Mouse (Mus musculus): ENCODE measurements around the gene Baz2b. TPM values are rescaled to one million over a fixed set of nuclear protein-coding genes. Genes with fewer than 3 reads are reported as not detected.

Baz2b gene
- polyA plus RNA-seq, 1 experiment from 2014 or later = 19.7 TPM

DNA sequence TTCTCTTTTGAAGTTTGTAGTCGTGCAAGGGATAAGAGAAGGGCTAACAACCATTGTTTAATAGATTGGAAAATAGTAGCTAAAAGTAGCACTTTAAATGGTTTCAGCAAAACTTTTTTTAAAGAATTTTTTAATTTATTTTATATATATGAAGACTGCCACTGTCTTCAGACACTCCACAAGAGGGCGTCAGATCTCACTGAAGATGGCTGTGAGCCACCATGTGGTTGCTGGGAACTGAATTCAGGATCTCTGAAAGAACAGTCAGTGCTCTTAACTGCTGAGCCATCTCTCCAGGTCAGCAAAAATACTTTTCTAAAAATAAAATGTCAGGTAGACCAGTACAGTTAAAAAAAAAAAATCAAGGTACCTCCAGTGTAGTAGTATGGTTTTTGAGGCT, 165.1 kb downstream of the Baz2b start:
- Histone ChIP-seq H3K36me3 (replicated peaks; ENCODE audit: insufficient read depth, low read length) (no peaks in the 10 kb centered on the region), H3K4me3 (ENCODE audit: low read depth, low read length) (no peak overlapping the region), H3K4me2 (ENCODE audit: low read depth, low read length) (no peak overlapping the region), H3K27ac (ENCODE audit: low read depth) (no peak overlapping the region), H3K9me3 (ENCODE audit: low read length) (no peaks in the 10 kb centered on the region), H3K27me3 (ENCODE audit: insufficient read depth, low read length) (no peaks in the 10 kb centered on the region), H3K9ac (replicated peaks) (no peak overlapping the region), H3K4me1 (ENCODE audit: insufficient read depth) (peaks cover 16% of the 10 kb centered on the region)
- WGBS (ENCODE audit: insufficient replicate concordance) = 78% methylated on average over 2 of the region's 2 CpGs
- ATAC-seq (no peak), DNase-seq (no peak)
- TF ChIP-seq CTCF (IDR thresholded peaks at IDR 0.05; ENCODE audit: low read depth) = peak; percentile 28; the same call in 1 of the 2 replicates
- no peak for TF ChIP-seq EP300 (IDR thresholded peaks at IDR 0.05; ENCODE audit: low read depth)

DNA sequence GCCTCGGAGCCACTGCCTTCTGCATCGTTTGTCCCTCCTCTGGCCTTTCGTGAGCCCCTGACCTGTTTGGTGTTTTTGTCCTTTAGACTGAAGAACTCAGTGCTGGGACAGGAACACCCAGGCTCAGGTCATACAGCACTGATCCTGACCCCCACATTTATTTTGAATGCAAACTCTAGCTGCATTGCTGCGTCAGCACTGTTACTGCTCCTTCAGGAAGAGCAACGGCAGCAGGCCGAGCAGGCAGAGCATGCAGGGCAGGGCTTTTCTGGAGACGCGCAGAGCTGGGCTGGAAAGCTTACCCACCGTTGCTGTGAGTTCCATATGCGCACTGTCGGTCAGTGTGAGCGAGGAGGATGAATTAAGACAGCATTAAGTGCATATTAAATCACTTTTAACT, 166.9 kb downstream of the Baz2b start:
- TF ChIP-seq EP300 (IDR thresholded peaks at IDR 0.05; ENCODE audit: low read depth) (no peak), CTCF (IDR thresholded peaks at IDR 0.05; ENCODE audit: low read depth) (no peak)
- Histone ChIP-seq H3K4me1 (ENCODE audit: insufficient read depth) (peaks cover 16% of the 10 kb centered on the region), H3K9me3 (ENCODE audit: low read length) (no peaks in the 10 kb centered on the region), H3K4me2 (ENCODE audit: low read depth, low read length) (no peak overlapping the region), H3K36me3 (replicated peaks; ENCODE audit: insufficient read depth, low read length) (no peaks in the 10 kb centered on the region), H3K27me3 (ENCODE audit: insufficient read depth, low read length) (no peaks in the 10 kb centered on the region), H3K27ac (ENCODE audit: low read depth) (no peak overlapping the region), H3K4me3 (ENCODE audit: low read depth, low read length) (no peak overlapping the region), H3K9ac (replicated peaks) (no peak overlapping the region)
- DNase-seq = no peak
- 77% methylated on average over 12 of the region's 12 CpGs for WGBS (ENCODE audit: insufficient replicate concordance)
- no peak for ATAC-seq

DNA sequence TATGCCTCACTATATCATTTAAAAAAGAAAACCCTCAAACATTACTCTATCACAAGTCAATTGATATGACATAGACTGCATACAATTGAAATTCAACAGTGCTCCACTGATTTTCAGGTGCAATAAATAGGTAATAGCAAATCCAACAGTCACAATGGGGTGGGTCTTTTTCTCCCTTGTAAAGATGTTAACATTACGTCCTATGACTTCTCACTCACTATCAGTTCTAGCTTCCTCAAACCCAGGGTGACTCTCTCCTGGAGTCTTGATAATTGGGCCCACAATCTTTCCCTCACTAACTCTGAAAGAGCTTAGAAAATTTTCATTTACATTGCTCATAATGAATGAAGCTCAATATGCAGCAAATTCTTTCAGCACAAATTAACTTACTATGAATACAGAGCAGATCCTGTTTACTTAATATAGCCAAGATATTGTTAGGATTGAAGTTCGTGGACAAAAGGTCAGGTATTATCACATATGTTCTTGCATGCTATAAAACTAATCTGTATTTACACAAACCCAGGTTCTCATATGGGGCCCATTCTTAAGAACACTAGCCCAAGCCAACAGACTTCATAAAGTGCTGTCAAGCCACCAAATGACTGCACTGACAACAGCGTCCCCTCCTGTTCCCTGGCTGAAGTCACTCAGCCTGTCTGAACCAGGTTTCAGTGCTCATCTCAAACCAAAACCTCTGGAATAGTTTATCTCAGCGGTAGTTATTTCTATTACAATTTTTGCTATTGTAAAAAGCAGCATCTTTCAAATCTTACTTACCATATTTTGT, 168.0 kb downstream of the Baz2b start:
- 0 out of 2 replicates have a peak, but pooled peaks have one; percentile 14 for TF ChIP-seq CTCF (IDR thresholded peaks at IDR 0.05; ENCODE audit: low read depth)
- no peak for TF ChIP-seq EP300 (IDR thresholded peaks at IDR 0.05; ENCODE audit: low read depth)
- Histone ChIP-seq H3K4me3 (ENCODE audit: low read depth, low read length) (no peak overlapping the region), H3K27ac (ENCODE audit: low read depth) (no peak overlapping the region), H3K36me3 (replicated peaks; ENCODE audit: insufficient read depth, low read length) (no peaks in the 10 kb centered on the region), H3K9me3 (ENCODE audit: low read length) (no peaks in the 10 kb centered on the region), H3K4me1 (ENCODE audit: insufficient read depth) (peaks cover 12% of the 10 kb centered on the region), H3K9ac (replicated peaks) (no peak overlapping the region), H3K4me2 (ENCODE audit: low read depth, low read length) (no peak overlapping the region), H3K27me3 (ENCODE audit: insufficient read depth, low read length) (no peaks in the 10 kb centered on the region)
- ATAC-seq (no peak), DNase-seq (peak; percentile 8)
- WGBS (ENCODE audit: insufficient replicate concordance) = 82% methylated on average over 4 of the region's 4 CpGs

DNA sequence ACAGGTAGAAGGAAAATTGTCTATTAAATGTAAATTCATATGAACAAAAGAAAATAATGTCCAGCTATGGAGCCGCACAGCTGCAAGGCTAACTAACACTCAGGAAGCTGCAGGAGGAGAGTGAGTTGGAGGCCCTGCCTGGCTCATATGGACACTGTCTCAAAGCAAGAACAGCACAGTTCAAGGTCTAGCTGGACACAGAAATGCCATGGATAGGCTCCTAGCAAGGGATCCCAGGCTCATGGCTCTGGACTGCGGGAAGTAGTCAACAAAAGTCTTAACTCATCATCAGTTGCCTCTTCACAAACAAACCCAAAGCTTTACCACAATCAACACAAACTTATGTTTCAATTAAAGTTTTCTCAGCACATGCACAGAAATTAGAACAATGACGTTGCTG, 169.5 kb downstream of the Baz2b start:
- Histone ChIP-seq H3K9ac (replicated peaks) (no peak overlapping the region), H3K4me3 (ENCODE audit: low read depth, low read length) (no peak overlapping the region), H3K36me3 (replicated peaks; ENCODE audit: insufficient read depth, low read length) (no peaks in the 10 kb centered on the region), H3K4me2 (ENCODE audit: low read depth, low read length) (no peak overlapping the region), H3K27me3 (ENCODE audit: insufficient read depth, low read length) (no peaks in the 10 kb centered on the region), H3K9me3 (ENCODE audit: low read length) (no peaks in the 10 kb centered on the region), H3K27ac (ENCODE audit: low read depth) (no peak overlapping the region), H3K4me1 (ENCODE audit: insufficient read depth) (0 out of 2 replicates have a peak, but pooled peaks cover 3% of the 10 kb centered on the region)
- 86% methylated on average over 3 of the region's 3 CpGs for WGBS (ENCODE audit: insufficient replicate concordance)
- DNase-seq (no peak), ATAC-seq (no peak)
- no peak for TF ChIP-seq CTCF (IDR thresholded peaks at IDR 0.05; ENCODE audit: low read depth)
- TF ChIP-seq EP300 (IDR thresholded peaks at IDR 0.05; ENCODE audit: low read depth) = no peak

DNA sequence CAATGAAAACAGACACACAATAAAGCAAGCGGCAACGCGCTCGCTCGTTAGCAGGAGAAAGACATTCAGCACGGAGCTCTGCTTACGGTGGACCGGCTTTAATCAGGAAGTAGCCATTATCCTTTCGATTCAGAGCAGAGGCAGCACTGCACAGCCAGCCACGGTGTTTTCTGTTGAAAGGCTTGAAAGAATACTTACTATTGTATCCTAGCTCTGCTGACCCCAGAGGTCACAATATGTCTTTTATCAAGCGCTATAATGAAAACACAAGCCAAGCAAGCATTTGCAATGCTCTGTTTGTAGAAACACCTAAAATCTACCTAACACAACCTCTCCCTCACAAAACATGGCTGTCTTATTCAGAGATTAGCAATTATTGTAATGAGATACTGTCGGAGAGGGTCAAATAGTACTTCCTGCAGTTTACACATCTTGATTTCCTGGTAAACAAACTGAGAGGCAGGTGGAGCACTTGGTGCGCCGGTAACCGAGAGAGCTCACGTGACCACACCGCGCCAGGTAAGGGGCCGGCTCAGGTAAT, 172.6 kb downstream of the Baz2b start:
- Histone ChIP-seq H3K9me3 (ENCODE audit: low read length) (no peaks in the 10 kb centered on the region), H3K4me1 (ENCODE audit: insufficient read depth) (no peaks in the 10 kb centered on the region), H3K9ac (replicated peaks) (peak overlapping the region; percentile 49), H3K4me3 (ENCODE audit: low read depth, low read length) (peak overlapping the region; percentile 48), H3K27me3 (ENCODE audit: insufficient read depth, low read length) (no peaks in the 10 kb centered on the region), H3K4me2 (ENCODE audit: low read depth, low read length) (peak overlapping the region; percentile 68), H3K27ac (ENCODE audit: low read depth) (peak overlapping the region; percentile 49; the same call in 1 of the 2 replicates), H3K36me3 (replicated peaks; ENCODE audit: insufficient read depth, low read length) (no peaks in the 10 kb centered on the region)
- DNase-seq = no peak
- 3% methylated on average over 19 of the region's 19 CpGs for WGBS (ENCODE audit: insufficient replicate concordance)
- TF ChIP-seq EP300 (IDR thresholded peaks at IDR 0.05; ENCODE audit: low read depth) = no peak
- no peak for TF ChIP-seq CTCF (IDR thresholded peaks at IDR 0.05; ENCODE audit: low read depth)
- ATAC-seq = peak; percentile 73

DNA sequence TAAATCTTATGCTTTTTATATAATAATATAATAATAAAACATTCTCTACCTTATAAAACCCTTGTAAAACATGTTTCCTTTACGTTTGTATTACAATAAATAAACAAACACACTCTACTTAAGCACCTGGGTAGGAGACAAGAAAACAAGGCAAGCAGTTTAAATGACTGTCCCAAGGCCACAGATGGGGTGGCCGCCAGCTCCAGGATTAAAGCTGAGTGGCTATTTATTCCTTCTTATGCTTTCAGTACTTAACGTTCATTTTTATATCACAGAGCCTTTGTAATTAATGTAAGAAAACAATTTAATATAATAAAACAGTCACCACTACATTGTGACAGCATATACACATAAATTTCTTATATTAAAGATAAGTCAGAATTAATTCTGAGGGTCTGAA, 173.3 kb downstream of the Baz2b start:
- Histone ChIP-seq H3K9ac (replicated peaks) (no peak overlapping the region), H3K27me3 (ENCODE audit: insufficient read depth, low read length) (no peaks in the 10 kb centered on the region), H3K4me2 (ENCODE audit: low read depth, low read length) (peak overlapping the region; percentile 68; the same call in 1 of the 2 replicates), H3K4me1 (ENCODE audit: insufficient read depth) (0 out of 2 replicates have a peak, but pooled peaks cover 2% of the 10 kb centered on the region), H3K27ac (ENCODE audit: low read depth) (no peak overlapping the region), H3K36me3 (replicated peaks; ENCODE audit: insufficient read depth, low read length) (no peaks in the 10 kb centered on the region), H3K4me3 (ENCODE audit: low read depth, low read length) (no peak overlapping the region), H3K9me3 (ENCODE audit: low read length) (no peaks in the 10 kb centered on the region)
- TF ChIP-seq CTCF (IDR thresholded peaks at IDR 0.05; ENCODE audit: low read depth) (no peak), EP300 (IDR thresholded peaks at IDR 0.05; ENCODE audit: low read depth) (no peak)
- DNase-seq = no peak
- ATAC-seq = no peak
- WGBS (ENCODE audit: insufficient replicate concordance) = 74% methylated on average over 3 of the region's 3 CpGs

Measured in liver, postnatal 0 days (tissue).